Mouse (Mus musculus): ENCODE data around the gene Ndufs1. TPM values are rescaled to one million over a fixed set of nuclear protein-coding genes. Genes with fewer than 3 reads are reported as not detected.

Gene Ndufs1
- polyA plus RNA-seq, 1 experiment from 2014 or later: 125 TPM

GRCm38 (mm10) chr1:63130883-63131282 is 45.8 kb downstream of the Ndufs1 start:
- WGBS: 81% methylated on average over 2 of the region's 2 CpGs
- Histone ChIP-seq H3K4me2 (no peak overlapping the region), H3K4me3 (replicated peaks) (no peak overlapping the region), H3K27ac (no peak overlapping the region), H3K9me3 (no peaks in the 10 kb centered on the region), H3K4me1 (peaks cover 4% of the 10 kb centered on the region; the same call in 1 of the 2 replicates), H3K36me3 (no peaks in the 10 kb centered on the region), H3K9ac (no peak overlapping the region), H3K27me3 (replicated peaks) (no peaks in the 10 kb centered on the region)
- ATAC-seq (ENCODE audit: insufficient read depth, low FRiP score, low read depth): no peak

DNA sequence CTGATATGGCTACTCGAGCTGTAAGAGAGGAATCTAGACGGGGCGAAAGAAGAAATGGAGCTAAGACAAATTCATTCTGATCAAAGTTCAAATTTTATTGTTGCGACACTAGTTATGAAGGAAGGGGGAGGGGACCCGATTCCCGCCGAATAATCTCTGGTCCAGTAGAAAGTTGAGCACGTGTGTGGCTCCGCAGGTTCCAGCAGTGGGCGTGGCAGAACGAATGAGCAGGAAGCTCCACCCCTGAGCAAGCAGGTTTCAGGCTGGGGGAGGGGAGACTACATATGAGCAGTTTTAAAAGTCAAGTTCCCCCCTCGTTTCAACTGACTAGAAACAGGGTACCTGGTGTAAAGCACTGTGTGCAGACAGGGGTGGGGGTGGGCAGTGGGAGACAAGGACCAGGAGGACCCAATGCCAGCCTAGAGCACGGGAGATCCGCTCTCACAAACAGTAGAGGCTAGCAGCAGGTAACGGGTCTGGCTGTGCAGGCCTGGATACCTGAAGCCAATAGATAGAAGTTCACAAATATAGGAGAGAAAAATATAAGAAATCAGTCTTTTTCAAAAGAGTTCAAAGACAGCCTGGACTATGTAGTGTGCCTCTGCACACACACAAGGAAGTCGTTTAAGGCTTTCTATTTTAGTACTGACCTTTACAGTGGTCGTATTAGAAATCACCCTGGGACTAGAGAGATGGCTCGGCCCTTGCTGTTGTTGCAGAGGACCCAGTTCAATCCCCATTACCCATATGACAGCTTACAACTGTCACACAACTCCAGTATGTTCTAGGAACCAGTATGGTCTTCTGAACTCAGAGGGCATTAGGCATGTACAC is 46.6 kb downstream of the Ndufs1 start:
- peak; percentile 53; the same call in 1 of the 2 replicates for ATAC-seq (ENCODE audit: insufficient read depth, low FRiP score, low read depth)
- Histone ChIP-seq H3K27ac (peak overlapping the region; percentile 69; the same call in 1 of the 2 replicates), H3K9me3 (no peaks in the 10 kb centered on the region), H3K27me3 (replicated peaks) (no peaks in the 10 kb centered on the region), H3K4me3 (replicated peaks) (peak overlapping the region; percentile 28; the same call in 1 of the 2 replicates), H3K9ac (no peak overlapping the region), H3K36me3 (peaks cover 6% of the 10 kb centered on the region; the same call in 1 of the 2 replicates), H3K4me2 (peak overlapping the region; percentile 47), H3K4me1 (peaks cover 4% of the 10 kb centered on the region; the same call in 1 of the 2 replicates)
- WGBS: 17% methylated on average over 18 of the region's 18 CpGs

- peak overlapping the region; percentile 69 for H3K27ac ChIP-seq
- peaks cover 6% of the 10 kb centered on the region; the same call in 1 of the 2 replicates for H3K36me3 ChIP-seq
- H3K4me3 ChIP-seq (replicated peaks): no peak overlapping the region; the same call in 1 of the 2 replicates
- no peaks in the 10 kb centered on the region for H3K9me3 ChIP-seq
- WGBS: 36% methylated on average over 3 of the region's 3 CpGs
- H3K4me1 ChIP-seq: peaks cover 4% of the 10 kb centered on the region; the same call in 1 of the 2 replicates
- peak overlapping the region; percentile 47; the same call in 1 of the 2 replicates for H3K4me2 ChIP-seq
- no peaks in the 10 kb centered on the region for H3K27me3 ChIP-seq (replicated peaks)
- no peak overlapping the region for H3K9ac ChIP-seq
- ATAC-seq (ENCODE audit: insufficient read depth, low FRiP score, low read depth): 0 out of 2 replicates have a peak, but pooled peaks have one; percentile 11
These were observed 47.4 kb downstream of the Ndufs1 start for GRCm38 (mm10) chr1:63129273-63129672.

- peaks cover 4% of the 10 kb centered on the region; the same call in 1 of the 2 replicates for H3K4me1 ChIP-seq
- ATAC-seq (ENCODE audit: insufficient read depth, low FRiP score, low read depth): no peak
- H3K4me2 ChIP-seq: no peak overlapping the region
- no peak overlapping the region for H3K9ac ChIP-seq
- whole genome bisulfite sequencing: 88% methylated on average over 3 of the region's 3 CpGs
- H3K9me3 ChIP-seq: no peaks in the 10 kb centered on the region
- peaks cover 13% of the 10 kb centered on the region for H3K36me3 ChIP-seq
- no peak overlapping the region for H3K4me3 ChIP-seq (replicated peaks)
- no peak overlapping the region for H3K27ac ChIP-seq
- H3K27me3 ChIP-seq (replicated peaks): no peaks in the 10 kb centered on the region
These were observed 50.4 kb downstream of the Ndufs1 start for GRCm38 (mm10) chr1:63126206-63126605.

DNA sequence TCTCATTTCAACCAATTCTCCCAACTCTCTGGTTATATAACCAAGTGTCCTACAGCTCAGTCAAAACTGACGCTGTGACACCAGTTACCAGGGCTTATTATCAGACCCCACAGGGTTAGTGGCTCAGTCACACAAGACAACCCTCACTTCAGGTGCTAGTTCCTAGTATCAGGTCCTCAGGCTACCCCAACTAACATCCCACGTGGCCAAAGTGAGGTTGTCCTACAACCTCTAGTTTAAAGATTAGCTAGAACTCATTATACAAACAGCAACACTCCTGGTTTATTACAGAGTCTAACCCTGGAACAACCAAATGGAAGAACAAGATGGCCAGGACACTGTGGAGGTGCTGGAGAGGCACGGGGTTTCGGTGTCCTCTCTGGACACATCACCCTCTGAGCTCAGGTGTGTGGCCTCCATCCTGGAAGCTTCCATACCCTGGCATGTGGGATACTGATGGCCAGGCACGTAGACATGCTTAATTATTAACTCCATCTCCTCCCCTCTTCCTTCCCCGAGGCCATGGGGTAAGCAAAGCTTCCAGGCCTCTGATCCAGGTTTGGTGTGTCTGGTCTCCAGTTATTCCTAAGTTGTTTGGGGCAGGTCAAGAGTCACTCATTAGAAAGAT is 52.7 kb downstream of the Ndufs1 start:
- WGBS: 57% methylated on average over 6 of the region's 6 CpGs
- no peaks in the 10 kb centered on the region for H3K27me3 ChIP-seq (replicated peaks)
- ATAC-seq (ENCODE audit: insufficient read depth, low FRiP score, low read depth): peak; percentile 82
- no peak overlapping the region for H3K9ac ChIP-seq
- no peak overlapping the region for H3K4me2 ChIP-seq
- no peak overlapping the region for H3K4me3 ChIP-seq (replicated peaks)
- peaks cover under 1% of the 10 kb centered on the region; the same call in 1 of the 2 replicates for H3K4me1 ChIP-seq
- peaks cover 31% of the 10 kb centered on the region for H3K36me3 ChIP-seq
- peak overlapping the region; percentile 17; the same call in 1 of the 2 replicates for H3K27ac ChIP-seq
- no peaks in the 10 kb centered on the region for H3K9me3 ChIP-seq

DNA sequence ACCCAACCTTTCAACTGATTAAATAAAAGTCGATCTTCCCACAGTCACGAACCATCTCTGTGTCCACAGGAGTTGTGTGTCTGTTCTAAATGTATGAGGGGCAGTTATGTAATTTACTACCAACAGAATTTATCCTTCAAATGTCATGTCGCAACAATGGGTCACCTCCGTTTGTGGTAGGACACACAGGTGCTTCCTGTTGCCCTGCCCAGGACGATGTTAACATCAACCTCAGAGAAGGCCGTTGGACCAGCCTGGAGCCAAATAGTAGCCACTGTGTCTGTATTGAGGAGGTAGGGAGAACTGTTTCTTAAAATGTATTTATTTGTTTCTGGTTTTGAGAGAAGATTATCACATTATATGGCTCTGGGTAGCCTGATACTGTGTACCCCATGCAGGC is 54.6 kb downstream of the Ndufs1 start:
- Histone ChIP-seq H3K36me3 (peaks cover 36% of the 10 kb centered on the region), H3K27me3 (replicated peaks) (no peaks in the 10 kb centered on the region), H3K4me1 (no peaks in the 10 kb centered on the region), H3K27ac (no peak overlapping the region), H3K4me2 (no peak overlapping the region), H3K9ac (no peak overlapping the region), H3K9me3 (no peaks in the 10 kb centered on the region), H3K4me3 (replicated peaks) (no peak overlapping the region)
- no peak for ATAC-seq (ENCODE audit: insufficient read depth, low FRiP score, low read depth)
- WGBS: 82% methylated on average over 6 of the region's 6 CpGs

DNA sequence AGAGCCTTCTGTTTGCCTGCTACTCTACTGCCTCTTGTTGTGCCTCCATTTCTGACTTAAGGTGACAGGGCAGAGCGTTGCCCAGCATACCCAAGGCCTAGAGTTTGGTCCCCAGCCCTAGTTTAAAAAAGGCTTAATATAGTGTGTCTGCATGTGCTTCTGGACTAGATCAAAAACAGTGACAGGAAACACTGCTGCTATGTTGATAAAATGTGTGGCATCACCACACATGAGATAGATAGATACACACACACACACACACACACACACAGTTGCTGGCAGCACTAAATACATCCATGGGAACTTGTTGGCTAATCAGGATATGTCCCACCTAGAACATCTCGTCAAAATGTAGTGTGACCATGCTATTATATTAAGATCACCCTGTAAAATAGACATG is 56.3 kb downstream of the Ndufs1 start:
- ATAC-seq (ENCODE audit: insufficient read depth, low FRiP score, low read depth): no peak
- no peaks in the 10 kb centered on the region for H3K4me1 ChIP-seq
- H3K4me2 ChIP-seq: no peak overlapping the region
- no peak overlapping the region for H3K9ac ChIP-seq
- WGBS: 87% methylated on average over 2 of the region's 2 CpGs
- H3K9me3 ChIP-seq: no peaks in the 10 kb centered on the region
- no peak overlapping the region for H3K27ac ChIP-seq
- no peak overlapping the region for H3K4me3 ChIP-seq (replicated peaks)
- no peaks in the 10 kb centered on the region for H3K27me3 ChIP-seq (replicated peaks)
- H3K36me3 ChIP-seq: peaks cover 33% of the 10 kb centered on the region

- Histone ChIP-seq H3K4me1 (no peaks in the 10 kb centered on the region), H3K4me3 (replicated peaks) (no peak overlapping the region), H3K27me3 (replicated peaks) (no peaks in the 10 kb centered on the region), H3K9me3 (no peaks in the 10 kb centered on the region), H3K4me2 (no peak overlapping the region), H3K9ac (no peak overlapping the region), H3K27ac (no peak overlapping the region), H3K36me3 (peaks cover 30% of the 10 kb centered on the region)
- 85% methylated on average over 4 of the region's 4 CpGs for WGBS
- no peak for ATAC-seq (ENCODE audit: insufficient read depth, low FRiP score, low read depth)
These were observed 57.0 kb downstream of the Ndufs1 start for GRCm38 (mm10) chr1:63119675-63120074.

DNA sequence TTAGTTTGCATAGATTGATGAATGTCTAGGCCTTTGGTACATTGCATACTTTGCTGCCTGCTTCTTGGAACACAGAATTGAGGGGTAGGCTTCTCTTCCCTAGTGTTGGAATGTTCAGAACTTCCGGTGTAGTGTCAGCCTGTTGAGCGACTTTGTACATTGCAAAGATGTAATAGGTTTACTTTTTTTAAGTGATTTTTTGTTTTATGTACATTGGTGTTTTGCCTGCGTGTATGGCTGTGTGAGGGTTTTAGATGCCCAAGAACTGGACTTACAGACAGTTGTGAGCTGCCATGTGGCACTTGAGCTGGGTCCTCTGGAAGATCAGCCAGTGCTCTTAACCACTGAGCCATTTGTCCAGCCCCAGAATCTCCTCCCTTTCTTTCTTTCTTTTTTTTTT is 61.1 kb downstream of the Ndufs1 start:
- H3K4me3 ChIP-seq (replicated peaks): peak overlapping the region; percentile 86
- peaks cover 16% of the 10 kb centered on the region for H3K36me3 ChIP-seq
- no peak for ATAC-seq (ENCODE audit: insufficient read depth, low FRiP score, low read depth)
- peak overlapping the region; percentile 99 for H3K27ac ChIP-seq
- WGBS: 21% methylated on average over 3 of the region's 3 CpGs
- H3K4me2 ChIP-seq: peak overlapping the region; percentile 70
- peaks cover 5% of the 10 kb centered on the region; the same call in 1 of the 2 replicates for H3K4me1 ChIP-seq
- peak overlapping the region; percentile 9; the same call in 1 of the 2 replicates for H3K9ac ChIP-seq
- no peaks in the 10 kb centered on the region for H3K9me3 ChIP-seq
- H3K27me3 ChIP-seq (replicated peaks): no peaks in the 10 kb centered on the region

DNA sequence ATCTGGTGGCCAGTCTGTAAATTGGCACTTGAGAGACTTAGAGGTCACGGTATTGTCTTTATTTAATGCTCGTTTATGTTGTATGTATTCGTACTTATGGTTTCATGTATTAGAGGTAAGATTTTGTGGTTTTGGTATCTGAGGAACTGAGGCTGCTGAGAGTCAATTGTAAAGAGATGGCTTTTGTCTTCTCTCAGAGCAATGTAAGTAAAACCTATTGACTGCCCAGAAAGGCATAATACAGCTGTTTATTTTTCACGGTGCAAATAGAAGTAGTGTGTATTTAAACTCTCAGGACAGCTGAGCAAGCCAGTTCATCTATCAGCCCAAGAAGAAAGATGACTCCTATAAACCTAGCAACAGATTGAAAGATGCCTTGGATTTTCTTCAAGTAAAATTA is 61.5 kb downstream of the Ndufs1 start:
- H3K27ac ChIP-seq: peak overlapping the region; percentile 99
- H3K4me3 ChIP-seq (replicated peaks): peak overlapping the region; percentile 86
- no peaks in the 10 kb centered on the region for H3K27me3 ChIP-seq (replicated peaks)
- peak overlapping the region; percentile 70 for H3K4me2 ChIP-seq
- peaks cover 12% of the 10 kb centered on the region for H3K36me3 ChIP-seq
- peaks cover 7% of the 10 kb centered on the region; the same call in 1 of the 2 replicates for H3K4me1 ChIP-seq
- no peak for ATAC-seq (ENCODE audit: insufficient read depth, low FRiP score, low read depth)
- H3K9ac ChIP-seq: peak overlapping the region; percentile 88; the same call in 1 of the 2 replicates
- WGBS: 7% methylated on average over 4 of the region's 4 CpGs
- no peaks in the 10 kb centered on the region for H3K9me3 ChIP-seq

GRCm38 (mm10) chr1:63114136-63114781 is 62.4 kb downstream of the Ndufs1 start, which contains the start of gene Ino80d:
Gene Ino80d, minus strand, starts transcription at chr1:63114667.
- ATAC-seq (ENCODE audit: insufficient read depth, low FRiP score, low read depth): peak; percentile 88
- peak within 1 kb of the TSS; percentile 86 for H3K4me3 ChIP-seq (replicated peaks)
- no peaks in the 10 kb centered on the region for H3K9me3 ChIP-seq
- H3K27ac ChIP-seq: peak within 1 kb of the TSS; percentile 99
- H3K4me1 ChIP-seq: peaks cover 7% of the 10 kb centered on the region; the same call in 1 of the 2 replicates
- peak within 1 kb of the TSS; percentile 70 for H3K4me2 ChIP-seq
- WGBS: under 1% methylated on average over 42 of the region's 42 CpGs
- peak within 1 kb of the TSS; percentile 88 for H3K9ac ChIP-seq
- H3K36me3 ChIP-seq: peaks cover 5% of the 10 kb centered on the region; the same call in 1 of the 2 replicates
- no peaks in the 10 kb centered on the region for H3K27me3 ChIP-seq (replicated peaks)
